Mouse (Mus musculus) intestine, embryonic 14.5 days (tissue): ENCODE data around the gene Arhgap31. TPM values are rescaled to one million over a fixed set of nuclear protein-coding genes. Genes with fewer than 3 reads are reported as not detected.
A peak's percentile ranks its signal among the peaks of the same experiment; 100 is the strongest.

Experiments
- ATAC-seq: fragments of 200-750 bp; cut with Nextera tagmentation; replicated peaks from 2 replicates; pipeline ENCODE4 v1.8.0; 2017; ENCODE audit warnings: low read depth, moderate number of reproducible peaks, moderate TSS enrichment, moderate library complexity; ENCODE audit not compliant: low FRiP score, low TSS enrichment
- DNase-seq: peaks from one replicate; pipeline ENCODE4 v3.0.0-alpha.2; 2018; ENCODE audit warnings: low spot score
- H3K27ac ChIP-seq: fragments of 300-500 bp; sonication (generic); 2 replicates; pipeline ENCODE4 v1.5.1; 2014; ENCODE audit warnings: low read depth, mild to moderate bottlenecking, control low read depth
- H3K27me3 ChIP-seq: fragments of 300-500 bp; sonication (generic); replicated peaks from 2 replicates; pipeline ENCODE4 v1.6.1; 2014; ENCODE audit warnings: low read length, control low read depth; ENCODE audit not compliant: control insufficient read depth, insufficient read depth
- H3K36me3 ChIP-seq: fragments of 300-500 bp; sonication (generic); 2 replicates; pipeline ENCODE4 v1.6.1; 2014; ENCODE audit warnings: low read length, control low read depth; ENCODE audit not compliant: control insufficient read depth, insufficient read depth
- H3K4me1 ChIP-seq: fragments of 300-500 bp; sonication (generic); replicated peaks from 2 replicates; pipeline ENCODE4 v1.6.1; 2014; ENCODE audit warnings: low read length, control low read depth, mixed read lengths; ENCODE audit not compliant: control insufficient read depth, insufficient read depth
- H3K4me2 ChIP-seq: fragments of 300-500 bp; sonication (generic); 2 replicates; pipeline ENCODE4 v1.6.1; 2014; ENCODE audit warnings: low read length
- H3K4me3 ChIP-seq: fragments of 300-500 bp; sonication (generic); 2 replicates; pipeline ENCODE4 v1.5.1; 2014; ENCODE audit warnings: low read depth, low read length, control low read depth, mixed read lengths
- H3K9ac ChIP-seq: fragments of 300-500 bp; sonication (generic); 2 replicates; pipeline ENCODE4 v1.6.1; 2014; ENCODE audit warnings: mild to moderate bottlenecking, low read length
- H3K9me3 ChIP-seq: fragments of 300-500 bp; sonication (generic); 2 replicates; pipeline ENCODE4 v1.6.1; 2016; ENCODE audit warnings: low read length, control low read depth; ENCODE audit not compliant: control insufficient read depth
- whole genome bisulfite sequencing: fragments of 180-500 bp; shearing (Covaris S2); extraction: QIAGEN DNeasy Blood & Tissue Kit; methylation state at CpG from one replicate; pipeline ENCODE4 v1.1.7; 2014; 5-methylcytosine and 5-hydroxymethylcytosine counted together
- polyA plus RNA-seq: library from polyadenylated mRNA; unstranded; fragments of >200 nt; fragmentation: Nextera tagmentation; extraction: Ambion mirVana; gene quantifications from 2 replicates; pipeline ENCODE4 v1.2.1, GENCODE M21; 2014

Gene Arhgap31
- polyA plus RNA-seq, 1 experiment from 2014 or later: 10.9 TPM

GRCm38 (mm10) chr16:38644455-38644854 lies 68.6 kb downstream of the Arhgap31 start:
- Histone ChIP-seq H3K4me2 (no peak overlapping the region), H3K27me3 (no peaks in the 10 kb centered on the region), H3K4me3 (no peak overlapping the region), H3K9ac (no peak overlapping the region), H3K9me3 (no peaks in the 10 kb centered on the region), H3K27ac (no peak overlapping the region), H3K36me3 (no peaks in the 10 kb centered on the region), H3K4me1 (peaks cover 9% of the 10 kb centered on the region)
- WGBS: 73% methylated on average over 2 of the region's 2 CpGs
- no peak for ATAC-seq
- no peak for DNase-seq

DNA sequence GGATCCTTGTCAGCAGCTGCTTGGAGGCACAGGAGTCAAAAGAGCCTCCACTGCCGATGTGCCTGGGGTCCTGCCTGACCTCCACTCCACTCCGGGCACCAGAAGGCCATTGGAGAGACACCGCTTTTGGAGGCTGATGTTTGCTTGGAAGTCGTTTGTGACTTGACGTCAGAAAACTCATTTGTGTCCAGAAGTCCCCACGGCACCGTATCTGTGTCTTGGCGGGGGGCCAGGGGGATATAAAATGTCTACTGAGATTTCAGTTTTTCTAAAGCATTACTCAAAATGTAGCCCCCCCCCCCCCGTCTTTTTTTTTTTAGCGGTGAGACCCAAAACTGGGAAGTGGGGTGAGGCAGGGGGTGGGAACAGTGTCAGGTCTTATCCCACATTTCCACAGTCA lies 76.0 kb downstream of the Arhgap31 start:
- 72% methylated on average over 10 of the region's 10 CpGs for WGBS
- H3K4me1 ChIP-seq: no peaks in the 10 kb centered on the region
- DNase-seq (no peak), ATAC-seq (no peak)
- H3K27me3 ChIP-seq: no peaks in the 10 kb centered on the region
- H3K4me3 ChIP-seq: no peak overlapping the region
- no peak overlapping the region for H3K27ac ChIP-seq
- H3K36me3 ChIP-seq: no peaks in the 10 kb centered on the region
- no peak overlapping the region for H3K4me2 ChIP-seq
- no peak overlapping the region for H3K9ac ChIP-seq
- H3K9me3 ChIP-seq: no peaks in the 10 kb centered on the region

- no peak overlapping the region for H3K27ac ChIP-seq
- ATAC-seq (no peak), DNase-seq (no peak)
- H3K27me3 ChIP-seq: no peaks in the 10 kb centered on the region
- H3K36me3 ChIP-seq: no peaks in the 10 kb centered on the region
- H3K9me3 ChIP-seq: no peaks in the 10 kb centered on the region
- H3K4me2 ChIP-seq: no peak overlapping the region
- H3K4me1 ChIP-seq: no peaks in the 10 kb centered on the region
- no peak overlapping the region for H3K4me3 ChIP-seq
- no peak overlapping the region for H3K9ac ChIP-seq
- 78% methylated on average over 9 of the region's 9 CpGs for WGBS
Measured at GRCm38 (mm10) chr16:38636682-38637081, 76.4 kb downstream of the Arhgap31 start.

- Histone ChIP-seq H3K36me3 (no peaks in the 10 kb centered on the region), H3K9me3 (no peaks in the 10 kb centered on the region), H3K4me3 (no peak overlapping the region), H3K9ac (no peak overlapping the region), H3K27me3 (no peaks in the 10 kb centered on the region), H3K4me1 (no peaks in the 10 kb centered on the region), H3K27ac (no peak overlapping the region), H3K4me2 (no peak overlapping the region)
- no peak for ATAC-seq
- no peak for DNase-seq
- WGBS: 81% methylated on average over 8 of the region's 8 CpGs
Measured at GRCm38 (mm10) chr16:38635833-38636390, 77.2 kb downstream of the Arhgap31 start.

DNA sequence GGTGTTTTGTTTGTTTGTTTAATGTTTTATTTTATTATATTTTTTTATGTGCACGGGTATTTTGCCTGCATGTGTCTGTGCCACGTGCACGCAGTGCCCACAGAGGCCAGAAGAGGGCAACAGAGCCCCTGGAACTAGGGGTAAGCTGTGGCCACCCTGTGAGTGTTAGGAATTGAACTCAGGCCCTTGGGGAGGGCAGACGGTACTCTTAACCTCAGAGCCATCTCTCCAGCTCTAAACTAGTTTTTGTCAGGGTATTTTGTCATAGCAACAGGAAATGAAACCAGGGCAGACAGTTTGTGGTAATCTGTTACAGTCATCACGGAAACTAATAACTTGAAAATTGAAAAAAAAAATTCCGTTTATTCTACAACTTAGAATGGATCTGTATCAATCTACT lies 80.9 kb downstream of the Arhgap31 start:
- H3K4me3 ChIP-seq: no peak overlapping the region
- H3K27me3 ChIP-seq: no peaks in the 10 kb centered on the region
- H3K4me2 ChIP-seq: no peak overlapping the region
- H3K4me1 ChIP-seq: no peaks in the 10 kb centered on the region
- no peak overlapping the region for H3K27ac ChIP-seq
- peak; percentile 77 for DNase-seq
- H3K9ac ChIP-seq: no peak overlapping the region
- WGBS: 62% methylated on average over 6 of the region's 6 CpGs
- ATAC-seq: no peak
- no peaks in the 10 kb centered on the region for H3K9me3 ChIP-seq
- no peaks in the 10 kb centered on the region for H3K36me3 ChIP-seq

GRCm38 (mm10) chr16:38625811-38626369 lies 87.2 kb downstream of the Arhgap31 start:
- H3K4me3 ChIP-seq: no peak overlapping the region
- no peak overlapping the region for H3K27ac ChIP-seq
- no peaks in the 10 kb centered on the region for H3K27me3 ChIP-seq
- no peak for DNase-seq
- peaks cover 7% of the 10 kb centered on the region; the same call in 1 of the 2 replicates for H3K36me3 ChIP-seq
- no peak overlapping the region for H3K4me2 ChIP-seq
- no peaks in the 10 kb centered on the region for H3K4me1 ChIP-seq
- no peak for ATAC-seq
- no peaks in the 10 kb centered on the region for H3K9me3 ChIP-seq
- H3K9ac ChIP-seq: no peak overlapping the region
- WGBS: 82% methylated on average over 10 of the region's 10 CpGs

DNA sequence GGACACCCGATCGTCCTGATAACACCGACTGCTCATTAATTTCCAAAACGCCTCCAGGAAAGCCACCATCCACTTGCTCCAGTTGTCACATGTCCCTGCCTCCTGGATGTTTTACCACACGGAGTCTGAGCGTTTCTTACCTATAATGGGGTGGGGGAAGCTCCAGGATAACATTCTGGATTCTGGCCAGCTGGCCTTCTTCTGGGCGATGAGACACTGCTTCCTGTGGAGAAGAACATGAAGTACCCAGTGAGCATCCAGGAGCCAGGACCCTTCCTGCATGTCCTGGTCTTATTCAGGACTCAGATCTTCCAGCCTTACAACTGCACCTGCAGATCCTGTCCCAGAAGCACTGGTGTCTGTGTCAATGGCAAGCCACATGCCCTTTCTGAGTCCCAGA lies 87.7 kb downstream of the Arhgap31 start:
- 86% methylated on average over 7 of the region's 7 CpGs for WGBS
- no peak for ATAC-seq

DNA sequence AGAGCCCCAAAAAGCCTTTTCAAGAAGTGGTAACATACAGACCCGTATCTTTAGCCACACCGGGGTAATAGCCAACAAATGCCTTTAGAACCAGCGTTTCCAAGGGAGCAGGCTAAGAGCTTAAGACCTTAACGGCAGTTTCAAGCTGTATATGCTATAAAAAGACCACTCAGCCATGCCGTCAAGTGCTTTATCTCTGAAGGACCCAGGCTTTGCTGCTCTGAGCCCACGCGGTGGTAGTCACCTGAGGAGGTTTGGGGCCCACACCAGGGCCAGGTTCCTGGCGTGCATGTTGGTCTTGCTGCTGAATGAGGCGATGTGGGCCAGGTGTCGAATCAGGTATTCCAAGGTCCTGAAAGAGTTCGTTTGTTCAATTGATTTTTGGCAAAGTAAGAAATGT lies 88.8 kb downstream of the Arhgap31 start:
- no peak for DNase-seq
- Histone ChIP-seq H3K36me3 (peaks cover 20% of the 10 kb centered on the region; the same call in 1 of the 2 replicates), H3K9ac (no peak overlapping the region), H3K27ac (no peak overlapping the region), H3K9me3 (no peaks in the 10 kb centered on the region), H3K4me1 (no peaks in the 10 kb centered on the region), H3K27me3 (no peaks in the 10 kb centered on the region), H3K4me3 (no peak overlapping the region), H3K4me2 (no peak overlapping the region)
- WGBS: 79% methylated on average over 11 of the region's 11 CpGs
- no peak for ATAC-seq

More for the DNA sequence above, 87.7 kb downstream of the Arhgap31 start:
- Histone ChIP-seq H3K9me3 (no peaks in the 10 kb centered on the region), H3K4me3 (no peak overlapping the region), H3K9ac (no peak overlapping the region), H3K4me1 (no peaks in the 10 kb centered on the region), H3K27ac (no peak overlapping the region), H3K27me3 (no peaks in the 10 kb centered on the region), H3K4me2 (no peak overlapping the region), H3K36me3 (peaks cover 12% of the 10 kb centered on the region; the same call in 1 of the 2 replicates)
- no peak for DNase-seq

DNA sequence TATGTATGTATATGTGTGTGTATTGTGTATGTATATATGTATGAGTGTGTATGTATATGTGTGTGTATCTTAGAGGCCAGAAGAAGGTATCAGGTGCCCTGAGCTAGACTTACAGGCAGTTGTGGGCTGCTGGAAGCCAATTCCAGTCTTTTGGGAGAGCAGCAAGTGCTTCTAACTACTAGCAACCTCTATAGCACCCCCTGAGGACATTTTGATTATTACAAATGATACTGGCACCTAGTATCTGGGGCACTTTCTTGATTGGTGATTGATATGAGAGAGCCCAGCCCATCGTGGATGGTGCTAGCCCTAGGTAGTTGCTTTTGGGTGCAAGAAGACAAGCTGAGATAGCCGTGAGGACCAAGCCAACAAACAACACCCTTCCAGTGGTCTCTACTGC lies 90.8 kb downstream of the Arhgap31 start:
- ATAC-seq (no peak), DNase-seq (no peak)
- H3K9ac ChIP-seq: no peak overlapping the region
- no peaks in the 10 kb centered on the region for H3K9me3 ChIP-seq
- no peaks in the 10 kb centered on the region for H3K27me3 ChIP-seq
- no peak overlapping the region for H3K27ac ChIP-seq
- H3K4me1 ChIP-seq: no peaks in the 10 kb centered on the region
- no peak overlapping the region for H3K4me3 ChIP-seq
- no peak overlapping the region for H3K4me2 ChIP-seq
- H3K36me3 ChIP-seq: peaks cover 24% of the 10 kb centered on the region; the same call in 1 of the 2 replicates
- 88% methylated on average over 2 of the region's 2 CpGs for WGBS
